7 mouse cellular contexts compared by ENCODE assay signal in genomic region chr19:5804371-5804899, GRCm38 (mm10). TPM values are rescaled to one million over a fixed set of nuclear protein-coding genes. Genes with fewer than 3 reads are reported as not detected.
DNase-seq lines count a peak whose midpoint lies in the region; ATAC-seq lines count a peak whose summit lies in the region.

No protein-coding gene starts in this region.

- H3K27me3 ChIP-seq in embryonic facial prominence, embryonic 15.5 days = no peaks in the 10 kb centered on the region
- H3K27me3 ChIP-seq in limb, embryonic 10.5 days (ENCODE audit: low read depth, poor library complexity, severe bottlenecking) = no peaks in the 10 kb centered on the region
- no peaks in the 10 kb centered on the region for H3K27me3 ChIP-seq in neural tube, embryonic 15.5 days (replicated peaks)

- 19% methylated on average over 8 of the region's 8 CpGs for WGBS in embryonic facial prominence, embryonic 15.5 days
- WGBS in limb, embryonic 10.5 days = 21% methylated on average over 8 of the region's 8 CpGs
- WGBS in neural tube, embryonic 15.5 days = 33% methylated on average over 8 of the region's 8 CpGs

- intact Hi-C loops in gastrocnemius, postnatal 14 days (cut with DNase I; ENCODE audit: low total_unique reads) = no loop called here

- H3K9ac ChIP-seq in embryonic facial prominence, embryonic 15.5 days = 0 out of 2 replicates have a peak overlapping the region, but pooled peaks have one; percentile 42
- H3K9ac ChIP-seq in neural tube, embryonic 15.5 days (replicated peaks) = peak overlapping the region; percentile 53

- H3K36me3 ChIP-seq in embryonic facial prominence, embryonic 15.5 days = peaks cover 4% of the 10 kb centered on the region; the same call in 1 of the 2 replicates
- H3K36me3 ChIP-seq in limb, embryonic 10.5 days = peaks cover 17% of the 10 kb centered on the region
- H3K36me3 ChIP-seq in neural tube, embryonic 15.5 days = no peaks in the 10 kb centered on the region

- peaks cover 45% of the 10 kb centered on the region for H3K4me1 ChIP-seq in embryonic facial prominence, embryonic 15.5 days
- peaks cover 64% of the 10 kb centered on the region for H3K4me1 ChIP-seq in limb, embryonic 10.5 days
- peaks cover 42% of the 10 kb centered on the region for H3K4me1 ChIP-seq in neural tube, embryonic 15.5 days

- H3K4me2 ChIP-seq in embryonic facial prominence, embryonic 15.5 days (replicated peaks) = peak overlapping the region; percentile 87; the same call in 1 of the 2 replicates
- peak overlapping the region; percentile 93 for H3K4me2 ChIP-seq in neural tube, embryonic 15.5 days

- H3K27ac ChIP-seq in embryonic facial prominence, embryonic 15.5 days (replicated peaks) = peak overlapping the region; percentile 100
- H3K27ac ChIP-seq in limb, embryonic 10.5 days = peak overlapping the region; percentile 100
- peak overlapping the region; percentile 100 for H3K27ac ChIP-seq in neural tube, embryonic 15.5 days (replicated peaks)

- no peak for ATAC-seq in embryonic facial prominence, embryonic 15.5 days (ENCODE audit: insufficient number of reproducible peaks, low FRiP score, low TSS enrichment, low read depth)
- ATAC-seq in neural tube, embryonic 15.5 days (ENCODE audit: low FRiP score) = no peak

- peak; percentile 65 to 79 for DNase-seq in left cerebral cortex, adult 9 months (ENCODE audit: low spot score in 2 of 2)
- DNase-seq in left cerebral cortex, adult 11 months (ENCODE audit: low spot score) = no peak
- peak; percentile 64 for DNase-seq in adipocyte (ENCODE audit: low spot score)
- no peak for DNase-seq in limb, embryonic 10.5 days (ENCODE audit: low spot score)
- no peak for DNase-seq in gastrocnemius, postnatal 14 days

- H3K4me3 ChIP-seq in embryonic facial prominence, embryonic 15.5 days (replicated peaks) = peak overlapping the region; percentile 73
- H3K4me3 ChIP-seq in limb, embryonic 10.5 days = peak overlapping the region; percentile 92
- peak overlapping the region; percentile 88; the same call in 1 of the 2 replicates for H3K4me3 ChIP-seq in neural tube, embryonic 15.5 days (replicated peaks)

- no peaks in the 10 kb centered on the region for H3K9me3 ChIP-seq in embryonic facial prominence, embryonic 15.5 days (replicated peaks)
- H3K9me3 ChIP-seq in limb, embryonic 10.5 days (replicated peaks) = no peaks in the 10 kb centered on the region
- H3K9me3 ChIP-seq in neural tube, embryonic 15.5 days (replicated peaks) = no peaks in the 10 kb centered on the region

RNA-seq across cellular contexts. Expression of gene Scyl1, which starts 33.2 kb away (rescaled TPM):
- polyA plus RNA-seq in embryonic facial prominence, embryonic 15.5 days (2015; fragmentation: Nextera tagmentation; extraction: Ambion mirVana) = 81.4 and 81.8 TPM in 2 replicates
- polyA plus RNA-seq in limb, embryonic 10.5 days (2016; fragmentation: Nextera tagmentation; extraction: Ambion mirVana) = 71.6 and 78.5 TPM in 2 replicates
- polyA plus RNA-seq in neural tube, embryonic 15.5 days (2015; fragmentation: Nextera tagmentation; extraction: Ambion mirVana) = 81.6 and 83.1 TPM in 2 replicates
- 10 to 100 TPM; 56.8 to 64.9 TPM for total RNA-seq in gastrocnemius, postnatal 14 days (2021)

Comparison
In these comparisons a context has a peak if more than half of its experiments do, and no peak if none do; other contexts are left out.
1. DNase-seq: peak in left cerebral cortex, adult 9 months (2 of 2) and adipocyte (single experiment); none in left cerebral cortex, adult 11 months (single experiment), limb, embryonic 10.5 days (single experiment) and gastrocnemius, postnatal 14 days (single experiment).
2. Peak in every context shown above with its lines, with median percentiles within 50 percentile points of each other: H3K27ac ChIP-seq and H3K4me3 ChIP-seq.